ENCODE assay signal across 23 mouse cellular contexts in genomic region chr5:115586780-115587179, GRCm38 (mm10). TPM values are rescaled to one million over a fixed set of nuclear protein-coding genes. Genes with fewer than 3 reads are reported as not detected.
DNase-seq lines count a peak whose midpoint lies in the region; ATAC-seq and TF ChIP-seq lines count a peak whose summit lies in the region.
"Had no signal": no experiment of that assay in that cellular context is flagged by ENCODE, and none has a peak within 500 bp of the region (broad histone marks: within the 10 kb centered on the region; RNA-seq: fewer than 3 reads in every experiment).

No protein-coding gene starts in this region.

- TF ChIP-seq POLR2A in CH12.LX (IDR thresholded peaks at IDR 0.05; ENCODE audit: low read depth, low read length) (no peak), myocyte (IDR thresholded peaks at IDR 0.05; ENCODE audit: insufficient read length, low read depth) (no peak)

- H3K79me2 ChIP-seq in CH12.LX (replicated peaks; ENCODE audit: control insufficient read depth, extremely low read depth, insufficient read depth, poor library complexity, severe bottlenecking) (no peaks in the 10 kb centered on the region), myocyte (ENCODE audit: control insufficient read depth, insufficient read depth) (no peaks in the 10 kb centered on the region)

- TF ChIP-seq CTCF in CH12.LX (conservative IDR thresholded peaks at IDR 0.05 in 1 of 2, IDR thresholded peaks at IDR 0.05 in 1 of 2; ENCODE audit: low read depth in 2 of 2, low read length in 2 of 2), result no peak

- TF ChIP-seq RAD21 in CH12.LX (IDR thresholded peaks at IDR 0.05; ENCODE audit: low read depth, low read length), result no peak

- 0 out of 2 replicates have a peak overlapping the region, but pooled peaks have one; percentile 3 for H3K27ac ChIP-seq in forebrain, embryonic 12.5 days
- no peak overlapping the region for H3K27ac ChIP-seq in forebrain, embryonic 15.5 days (replicated peaks)
- H3K27ac ChIP-seq in CH12.LX (ENCODE audit: insufficient read depth, low read depth), result no peak overlapping the region

- H3K9ac ChIP-seq in forebrain, embryonic 12.5 days, result no peak overlapping the region
- no peak overlapping the region for H3K9ac ChIP-seq in forebrain, embryonic 15.5 days (replicated peaks)
- H3K9ac ChIP-seq in CH12.LX (ENCODE audit: insufficient read depth, low read depth), result no peak overlapping the region

- TF ChIP-seq EP300 in CH12.LX (IDR thresholded peaks at IDR 0.05; ENCODE audit: low read length), result no peak

- no peak for ATAC-seq in forebrain, embryonic 12.5 days (ENCODE audit: low FRiP score)
- ATAC-seq in forebrain, embryonic 15.5 days (replicated peaks), result no peak
- no peak for ATAC-seq in activated CD4-positive, CD25-positive, alpha-beta regulatory T cell, adult 4 months
- ATAC-seq in granulocyte monocyte progenitor cell, adult 5-6 weeks (replicated peaks; ENCODE audit: poor library complexity, severe bottlenecking), result no peak
- no peak for ATAC-seq in erythroblast, adult 5-6 weeks (replicated peaks; ENCODE audit: low FRiP score, poor library complexity, severe bottlenecking)
- ATAC-seq: CD4-positive, CD25-positive, alpha-beta regulatory T cell, adult 4 months; Patski had no signal

- H3ac ChIP-seq in myocyte (ENCODE audit: control insufficient read depth, insufficient read length), result no peak overlapping the region

- dilution Hi-C loops in CH12.LX (cut with MboI; ENCODE audit: extremely low pct_ligation_motif_present, extremely low pct_unique_long_range_greater_than_20kb, low sequenced_read_pairs), result no loop called here

- 90% methylated on average over 2 of the region's 2 CpGs for WGBS in forebrain, embryonic 12.5 days
- 84% methylated on average over 2 of the region's 2 CpGs for WGBS in forebrain, embryonic 15.5 days

- H3K4me2 ChIP-seq in forebrain, embryonic 12.5 days, result no peak overlapping the region
- no peak overlapping the region for H3K4me2 ChIP-seq in forebrain, embryonic 15.5 days (replicated peaks)
- H3K4me2 ChIP-seq in CH12.LX (ENCODE audit: insufficient read depth, low read depth, poor library complexity, severe bottlenecking) (no peak overlapping the region), myocyte (ENCODE audit: low read depth) (no peak overlapping the region)

- H3K27me3 ChIP-seq in forebrain, embryonic 12.5 days, result no peaks in the 10 kb centered on the region
- H3K27me3 ChIP-seq in forebrain, embryonic 15.5 days, result no peaks in the 10 kb centered on the region
- H3K27me3 ChIP-seq in CH12.LX (replicated peaks), result no peaks in the 10 kb centered on the region
- no peaks in the 10 kb centered on the region for H3K27me3 ChIP-seq in myocyte (ENCODE audit: control insufficient read depth, insufficient read depth, insufficient read length)
- H3K27me3 ChIP-seq: Patski had no signal

- H3K4me3 ChIP-seq in forebrain, embryonic 12.5 days (replicated peaks), result no peak overlapping the region
- no peak overlapping the region for H3K4me3 ChIP-seq in forebrain, embryonic 15.5 days
- H3K4me3 ChIP-seq in CH12.LX (replicated peaks in 1 of 3; ENCODE audit: low read depth in 2 of 3, low read length in 2 of 3, poor library complexity in 1 of 3), result no peak overlapping the region
- H3K4me3 ChIP-seq in myocyte, result no peak overlapping the region

- in situ Hi-C loops in CH12.LX (cut with MboI; ENCODE audit: low pct_ligation_motif_present, low pct_unique_long_range_greater_than_20kb, low sequenced_read_pairs), result no loop called here

- no peaks in the 10 kb centered on the region for H3K4me1 ChIP-seq in forebrain, embryonic 12.5 days
- H3K4me1 ChIP-seq in forebrain, embryonic 15.5 days, result no peaks in the 10 kb centered on the region
- H3K4me1 ChIP-seq in CH12.LX (ENCODE audit: control insufficient read depth in 1 of 2, insufficient read depth in 2 of 2), result peaks cover 0 to 2% of the 10 kb centered on the region in 2 experiments; a peak in 1 of 4 replicates

- peaks cover 97% of the 10 kb centered on the region for H3K36me3 ChIP-seq in forebrain, embryonic 12.5 days (replicated peaks)
- peaks cover 91% of the 10 kb centered on the region for H3K36me3 ChIP-seq in forebrain, embryonic 15.5 days
- H3K36me3 ChIP-seq in CH12.LX (replicated peaks in 1 of 2; ENCODE audit: control insufficient read depth in 1 of 2, insufficient read depth in 1 of 2, low read length in 1 of 2) (peaks cover 82 to 96% of the 10 kb centered on the region in 2 experiments), myocyte (ENCODE audit: control insufficient read depth, insufficient read depth) (peaks cover 23% of the 10 kb centered on the region)

- peak; percentile 69 for DNase-seq in A20 (ENCODE audit: low read depth, low spot score)
- no peak for DNase-seq in CH12.LX (ENCODE audit: extremely low read depth)
- DNase-seq: adrenal gland, adult 2 months; adrenal gland, adult 8-10 months; adrenal gland, postnatal 10 days; adrenal gland, postnatal 14 days; adrenal gland, postnatal 25 days; adrenal gland, postnatal 36 days; B cell, adult 2 months; cerebellum, adult 11 months; cerebellum, adult 11-12 months; cerebellum, adult 18-20 months; cerebellum, adult 2 months; cerebellum, adult 8-10 months had no signal

- H3K9me3 ChIP-seq in forebrain, embryonic 12.5 days, result peaks cover 10% of the 10 kb centered on the region
- H3K9me3 ChIP-seq in forebrain, embryonic 15.5 days, result no peaks in the 10 kb centered on the region
- H3K9me3 ChIP-seq in CH12.LX (replicated peaks; ENCODE audit: low read length), result peaks cover 15% of the 10 kb centered on the region
- H3K9me3 ChIP-seq: G1E had no signal

TF ChIP-seq in CH12.LX, 34 proteins besides CTCF, POLR2A, EP300 and RAD21:
- peak; percentile 45; the same call in 1 of the 2 replicates for TF ChIP-seq ZNF384 (IDR thresholded peaks at IDR 0.05; ENCODE audit: low read depth, low read length)
- no peak for TF ChIP-seq TBP (conservative IDR thresholded peaks at IDR 0.05; ENCODE audit: low read depth, low read length)
- peak; percentile 52 for TF ChIP-seq ETS1 (conservative IDR thresholded peaks at IDR 0.05; ENCODE audit: low read depth, low read length)

TF ChIP-seq in myocyte, 11 proteins besides CTCF, POLR2A, EP300 and RAD21 (continues in another document):
- TF ChIP-seq MYOD1 (IDR thresholded peaks at IDR 0.05; ENCODE audit: control insufficient read depth in 1 of 3, insufficient read length in 2 of 3, low read depth in 2 of 3) (peak in 2 of 3 experiments; percentile 61), CEBPB (IDR thresholded peaks at IDR 0.05; ENCODE audit: insufficient read depth, poor library complexity, severe bottlenecking) (no peak), MYOG (IDR thresholded peaks at IDR 0.05; ENCODE audit: control insufficient read depth in 1 of 3, insufficient read depth in 1 of 3, insufficient read length in 2 of 3, low read depth in 2 of 3) (peak in 1 of 3 experiments; percentile 62), POLR2AphosphoS2 (IDR thresholded peaks at IDR 0.05; ENCODE audit: insufficient read length, low read depth) (no peak), TCF12 (IDR thresholded peaks at IDR 0.05; ENCODE audit: insufficient read depth, poor library complexity, severe bottlenecking) (peak; percentile 19), MAX (IDR thresholded peaks at IDR 0.05; ENCODE audit: low read depth) (no peak), REST (IDR thresholded peaks at IDR 0.05; ENCODE audit: insufficient read depth, insufficient read length) (no peak)

RNA-seq across cellular contexts. Expression of gene Gcn1l1, which starts 21.7 kb away (rescaled TPM):
- polyA plus RNA-seq in forebrain, embryonic 12.5 days (2016; fragmentation: Nextera tagmentation; extraction: Ambion mirVana), result 60.4 and 67.4 TPM in 2 replicates
- 43.8 and 46.1 TPM in 2 replicates for polyA plus RNA-seq in forebrain, embryonic 15.5 days (2015; fragmentation: Nextera tagmentation; extraction: Ambion mirVana)
- 81.9 and 88.7 TPM in 2 replicates for total RNA-seq in CH12.LX (2012; rRNA removed)
- total RNA-seq in CH12.LX (2014; rRNA removed), result 17.7 and 18.2 TPM in 2 replicates
- 53.6 and 62.9 TPM in 2 replicates for polyA plus RNA-seq in CH12.LX (2012; ENCODE audit: insufficient read length, low read depth)
- polyA plus RNA-seq in myocyte (2012; fragmentation: generic; extraction: Trizol), result 49.4 TPM
- 10 to 100 TPM; 22.2 to 30.6 TPM for polyA plus RNA-seq in activated CD4-positive, CD25-positive, alpha-beta regulatory T cell, adult 4 months (2017; shearing (Covaris generic))
- 26.9 and 43.5 TPM in 2 replicates for total RNA-seq in granulocyte monocyte progenitor cell, adult 5-6 weeks (2014; fragmentation: Nextera tagmentation)
- total RNA-seq in granulocyte monocyte progenitor cell, adult 5-6 weeks (2017), result 33.4 and 37.4 TPM in 2 replicates
- total RNA-seq in erythroblast, adult 5-6 weeks (2015; ENCODE audit: low replicate concordance), result 9.4 and 10.9 TPM in 2 replicates
- 14.2 and 21.3 TPM in 2 replicates for total RNA-seq in erythroblast, adult 5-6 weeks (2017; ENCODE audit: low replicate concordance)

RNA-seq across cellular contexts. Expression of gene Rplp0, which starts 27.5 kb away (rescaled TPM):
- 860 and 944 TPM in 2 replicates for polyA plus RNA-seq in forebrain, embryonic 12.5 days (2016; fragmentation: Nextera tagmentation; extraction: Ambion mirVana)
- 1,000 and 1,018 TPM in 2 replicates for polyA plus RNA-seq in forebrain, embryonic 15.5 days (2015; fragmentation: Nextera tagmentation; extraction: Ambion mirVana)
- total RNA-seq in CH12.LX (2012; rRNA removed) (5,037 and 5,581 TPM in 2 replicates), CH12.LX (2014; rRNA removed) (5,841 and 6,606 TPM in 2 replicates)
- polyA plus RNA-seq in CH12.LX (2012; ENCODE audit: insufficient read length, low read depth) (4,313 and 4,800 TPM in 2 replicates), myocyte (2012; fragmentation: generic; extraction: Trizol) (3,361 TPM)
- polyA plus RNA-seq in activated CD4-positive, CD25-positive, alpha-beta regulatory T cell, adult 4 months (2017; shearing (Covaris generic)), result 1,000 to 10,000 TPM; 4,414 to 4,537 TPM
- total RNA-seq in granulocyte monocyte progenitor cell, adult 5-6 weeks (2014; fragmentation: Nextera tagmentation), result 2,324 and 2,796 TPM in 2 replicates
- total RNA-seq in granulocyte monocyte progenitor cell, adult 5-6 weeks (2017), result 1,887 and 2,078 TPM in 2 replicates
- 681 and 822 TPM in 2 replicates for total RNA-seq in erythroblast, adult 5-6 weeks (2015; ENCODE audit: low replicate concordance)
- 339 and 478 TPM in 2 replicates for total RNA-seq in erythroblast, adult 5-6 weeks (2017; ENCODE audit: low replicate concordance)

RNA-seq across cellular contexts. Expression of gene Rab35, which starts 44.9 kb away (rescaled TPM):
- polyA plus RNA-seq in forebrain, embryonic 12.5 days (2016; fragmentation: Nextera tagmentation; extraction: Ambion mirVana), result 16.1 and 16.7 TPM in 2 replicates
- polyA plus RNA-seq in forebrain, embryonic 15.5 days (2015; fragmentation: Nextera tagmentation; extraction: Ambion mirVana), result 18.9 and 22.1 TPM in 2 replicates
- total RNA-seq in CH12.LX (2012; rRNA removed) (33.8 and 36.5 TPM in 2 replicates), CH12.LX (2014; rRNA removed) (31.9 and 37.5 TPM in 2 replicates)
- polyA plus RNA-seq in CH12.LX (2012; ENCODE audit: insufficient read length, low read depth) (62.2 and 86.3 TPM in 2 replicates), myocyte (2012; fragmentation: generic; extraction: Trizol) (44.8 TPM)
- 1 to 10 TPM; 8.0 to 8.5 TPM for polyA plus RNA-seq in activated CD4-positive, CD25-positive, alpha-beta regulatory T cell, adult 4 months (2017; shearing (Covaris generic))
- 30.5 and 41.8 TPM in 2 replicates for total RNA-seq in granulocyte monocyte progenitor cell, adult 5-6 weeks (2014; fragmentation: Nextera tagmentation)
- 22.7 and 23.9 TPM in 2 replicates for total RNA-seq in granulocyte monocyte progenitor cell, adult 5-6 weeks (2017)
- 17.3 and 17.8 TPM in 2 replicates for total RNA-seq in erythroblast, adult 5-6 weeks (2015; ENCODE audit: low replicate concordance)
- total RNA-seq in erythroblast, adult 5-6 weeks (2017; ENCODE audit: low replicate concordance), result 13.8 and 15.4 TPM in 2 replicates
